Mouse (Mus musculus) myocyte (in vitro differentiated cells): Measurements from ENCODE around the gene Plvap.

Experiments used
- CEBPB ChIP-seq: IDR thresholded peaks from 2 replicates; pipeline ENCODE4 v1.6.1; 2011; ENCODE audit warnings: mild to moderate bottlenecking, moderate library complexity; ENCODE audit not compliant: poor library complexity, insufficient read depth, severe bottlenecking
- E2F4 ChIP-seq: IDR thresholded peaks from one replicate; pipeline ENCODE4 v1.6.1; 2011; ENCODE audit warnings: mild to moderate bottlenecking, control low read depth, moderate library complexity; ENCODE audit not compliant: insufficient read depth
- MAX ChIP-seq: IDR thresholded peaks from one replicate; pipeline ENCODE4 v1.6.1; 2011; ENCODE audit warnings: low read depth, mild to moderate bottlenecking, control low read depth
- MYOD1 ChIP-seq, 3 experiments: IDR thresholded peaks; one replicate each; pipeline ENCODE4 v1.6.1; 2011; ENCODE audit warnings: control low read depth in 2 of 3, low read depth in 2 of 3, mild to moderate bottlenecking in 2 of 3, moderate library complexity in 1 of 3; ENCODE audit not compliant: insufficient read length in 2 of 3, control insufficient read depth in 1 of 3
- MYOG ChIP-seq, 3 experiments: IDR thresholded peaks; one replicate each; pipeline ENCODE4 v1.6.1; 2011; ENCODE audit warnings: control low read depth in 2 of 3, low read depth in 2 of 3, mild to moderate bottlenecking in 2 of 3; ENCODE audit not compliant: insufficient read length in 2 of 3, control insufficient read depth in 1 of 3, insufficient read depth in 1 of 3
- POLR2A ChIP-seq: IDR thresholded peaks from one replicate; pipeline ENCODE4 v1.6.1; 2011; ENCODE audit warnings: low read depth, mild to moderate bottlenecking, control low read depth, moderate library complexity; ENCODE audit not compliant: insufficient read length
- POLR2AphosphoS2 ChIP-seq: IDR thresholded peaks from one replicate; pipeline ENCODE4 v1.6.1; 2011; ENCODE audit warnings: low read depth, control low read depth; ENCODE audit not compliant: insufficient read length
- REST ChIP-seq: IDR thresholded peaks from one replicate; pipeline ENCODE4 v1.6.1; 2011; ENCODE audit warnings: mild to moderate bottlenecking, control low read depth, moderate library complexity; ENCODE audit not compliant: insufficient read depth, insufficient read length
- TCF12 ChIP-seq: IDR thresholded peaks from one replicate; pipeline ENCODE4 v1.6.1; 2011; ENCODE audit warnings: mild to moderate bottlenecking, control low read depth; ENCODE audit not compliant: poor library complexity, insufficient read depth, severe bottlenecking
- TCF3 ChIP-seq: IDR thresholded peaks from one replicate; pipeline ENCODE4 v1.6.1; 2011; ENCODE audit warnings: low read depth, control low read depth; ENCODE audit not compliant: insufficient read length
- USF1 ChIP-seq: IDR thresholded peaks from one replicate; pipeline ENCODE4 v1.6.1; 2011; ENCODE audit warnings: low read depth, mild to moderate bottlenecking, control low read depth, moderate library complexity

DNA sequence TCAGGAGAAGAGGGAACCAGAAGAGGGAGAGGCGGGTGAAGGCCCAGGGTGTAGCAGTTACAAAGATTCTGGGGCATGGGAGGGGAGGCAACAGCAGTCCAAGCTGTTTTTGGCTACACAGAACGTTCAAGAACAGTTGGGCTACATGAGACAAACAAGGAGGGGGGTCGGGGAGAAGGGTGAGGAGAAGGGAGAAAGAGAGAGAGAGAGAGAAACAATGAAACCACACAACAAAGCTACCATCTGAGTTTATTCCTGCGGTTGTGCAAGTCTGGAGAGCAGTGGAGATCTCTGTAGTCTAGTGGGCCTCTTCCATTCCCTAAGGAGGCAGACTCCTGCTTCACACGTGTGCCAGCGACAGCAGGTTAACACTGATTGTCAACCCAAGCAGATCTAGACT, 42.4 kb upstream of the Plvap start:
- no peak for TF ChIP-seq POLR2A
- TF ChIP-seq E2F4 = no peak
- no peak for TF ChIP-seq CEBPB
- TF ChIP-seq USF1 = no peak
- TF ChIP-seq TCF12 = no peak
- TF ChIP-seq MYOD1 (IDR thresholded peaks at IDR 0.05; ENCODE audit: control insufficient read depth in 1 of 3, insufficient read length in 2 of 3, low read depth in 2 of 3) = no peak
- TF ChIP-seq MAX = no peak
- no peak for TF ChIP-seq POLR2AphosphoS2
- no peak for TF ChIP-seq MYOG (IDR thresholded peaks at IDR 0.05; ENCODE audit: control insufficient read depth in 1 of 3, insufficient read depth in 1 of 3, insufficient read length in 2 of 3, low read depth in 2 of 3)
- no peak for TF ChIP-seq REST
- no peak for TF ChIP-seq TCF3
